Mouse (Mus musculus): ENCODE data around the gene Gid8. TPM values are rescaled to one million over a fixed set of nuclear protein-coding genes. Genes with fewer than 3 reads are reported as not detected.

The Gid8 gene
- polyA plus RNA-seq, 1 experiment from 2014 or later: 54.9 TPM

GRCm38 (mm10) chr2:180735232-180735631 is 25.3 kb downstream of the Gid8 start:
- no peak for ATAC-seq (ENCODE audit: low FRiP score)
- H3K27me3 ChIP-seq (replicated peaks): no peaks in the 10 kb centered on the region; the same call in 1 of the 2 replicates
- H3K36me3 ChIP-seq: no peaks in the 10 kb centered on the region
- H3K4me2 ChIP-seq: no peak overlapping the region
- no peak overlapping the region for H3K27ac ChIP-seq (replicated peaks)
- H3K9me3 ChIP-seq (replicated peaks): no peaks in the 10 kb centered on the region
- 83% methylated on average over 7 of the region's 7 CpGs for WGBS
- H3K4me1 ChIP-seq: no peaks in the 10 kb centered on the region
- H3K4me3 ChIP-seq (replicated peaks): no peak overlapping the region
- no peak overlapping the region for H3K9ac ChIP-seq (replicated peaks)

- Histone ChIP-seq H3K9me3 (replicated peaks) (no peaks in the 10 kb centered on the region), H3K4me3 (replicated peaks) (no peak overlapping the region), H3K9ac (replicated peaks) (no peak overlapping the region), H3K4me2 (no peak overlapping the region), H3K4me1 (no peaks in the 10 kb centered on the region), H3K36me3 (no peaks in the 10 kb centered on the region), H3K27ac (replicated peaks) (no peak overlapping the region), H3K27me3 (replicated peaks) (no peaks in the 10 kb centered on the region; the same call in 1 of the 2 replicates)
- whole genome bisulfite sequencing: 77% methylated on average over 2 of the region's 2 CpGs
- ATAC-seq (ENCODE audit: low FRiP score): no peak
Observed at GRCm38 (mm10) chr2:180737984-180738383, 28.1 kb downstream of the Gid8 start.

GRCm38 (mm10) chr2:180740349-180740748 is 30.4 kb downstream of the Gid8 start:
- H3K4me2 ChIP-seq: no peak overlapping the region
- no peak overlapping the region for H3K4me3 ChIP-seq (replicated peaks)
- 44% methylated on average over 3 of the region's 3 CpGs for WGBS
- no peaks in the 10 kb centered on the region for H3K9me3 ChIP-seq (replicated peaks)
- H3K27ac ChIP-seq (replicated peaks): no peak overlapping the region
- no peaks in the 10 kb centered on the region for H3K36me3 ChIP-seq
- H3K4me1 ChIP-seq: no peaks in the 10 kb centered on the region
- H3K27me3 ChIP-seq (replicated peaks): 0 out of 2 replicates have a peak, but pooled peaks cover 3% of the 10 kb centered on the region
- no peak overlapping the region for H3K9ac ChIP-seq (replicated peaks)
- no peak for ATAC-seq (ENCODE audit: low FRiP score)

- Histone ChIP-seq H3K27me3 (replicated peaks) (peaks cover 3% of the 10 kb centered on the region; the same call in 1 of the 2 replicates), H3K4me2 (no peak overlapping the region), H3K36me3 (no peaks in the 10 kb centered on the region), H3K4me1 (peaks cover 7% of the 10 kb centered on the region), H3K9me3 (replicated peaks) (no peaks in the 10 kb centered on the region), H3K9ac (replicated peaks) (no peak overlapping the region), H3K27ac (replicated peaks) (no peak overlapping the region), H3K4me3 (replicated peaks) (no peak overlapping the region)
- no peak for ATAC-seq (ENCODE audit: low FRiP score)
- whole genome bisulfite sequencing: 75% methylated on average over 7 of the region's 7 CpGs
Observed at GRCm38 (mm10) chr2:180741421-180741820, 31.5 kb downstream of the Gid8 start.

DNA sequence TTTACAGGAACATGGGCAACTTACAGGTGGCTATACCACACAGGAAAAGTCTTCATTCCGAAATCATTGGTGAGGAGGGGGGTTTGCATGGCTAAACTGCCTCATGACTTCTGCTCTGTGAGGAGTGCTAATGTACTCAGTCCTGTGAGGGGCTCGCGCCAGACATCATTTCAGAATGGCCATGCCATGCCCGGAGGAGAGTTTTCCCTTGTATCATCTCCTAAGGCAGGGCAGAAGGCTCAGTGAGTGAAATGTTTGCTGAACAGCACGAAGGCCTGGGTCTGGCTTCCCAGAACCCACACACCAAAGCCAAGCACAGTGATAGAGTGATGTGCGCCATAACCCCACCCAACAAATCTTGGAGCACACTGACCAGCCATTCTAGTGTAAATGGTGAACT is 32.9 kb downstream of the Gid8 start:
- peaks cover 14% of the 10 kb centered on the region for H3K4me1 ChIP-seq
- ATAC-seq (ENCODE audit: low FRiP score): no peak
- no peaks in the 10 kb centered on the region for H3K9me3 ChIP-seq (replicated peaks)
- no peaks in the 10 kb centered on the region for H3K36me3 ChIP-seq
- H3K4me3 ChIP-seq (replicated peaks): no peak overlapping the region
- 91% methylated on average over 6 of the region's 6 CpGs for WGBS
- H3K4me2 ChIP-seq: no peak overlapping the region
- H3K9ac ChIP-seq (replicated peaks): no peak overlapping the region
- H3K27me3 ChIP-seq (replicated peaks): peaks cover 3% of the 10 kb centered on the region; the same call in 1 of the 2 replicates
- H3K27ac ChIP-seq (replicated peaks): no peak overlapping the region

DNA sequence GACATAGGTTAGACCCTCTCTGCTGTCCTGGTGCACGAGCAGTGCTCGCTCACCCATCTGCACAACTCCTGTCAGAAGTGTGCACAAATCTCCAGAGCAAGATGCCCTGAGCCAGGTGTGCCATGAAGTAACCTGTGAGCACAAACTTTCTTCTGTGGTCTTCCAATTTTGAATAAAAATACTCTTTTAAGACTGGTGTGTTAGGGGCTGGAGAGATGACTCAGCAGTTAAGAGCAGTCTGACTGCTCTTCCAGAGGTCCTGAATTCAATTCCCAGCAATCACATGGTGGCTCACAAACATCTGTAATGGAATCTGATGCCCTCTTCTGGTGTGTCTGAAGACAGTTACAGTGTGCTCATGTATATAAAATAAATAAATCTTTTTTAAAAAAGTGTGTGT is 33.4 kb downstream of the Gid8 start:
- no peak overlapping the region for H3K9ac ChIP-seq (replicated peaks)
- H3K4me1 ChIP-seq: peaks cover 14% of the 10 kb centered on the region
- no peaks in the 10 kb centered on the region for H3K9me3 ChIP-seq (replicated peaks)
- no peak overlapping the region for H3K4me3 ChIP-seq (replicated peaks)
- peaks cover 3% of the 10 kb centered on the region; the same call in 1 of the 2 replicates for H3K27me3 ChIP-seq (replicated peaks)
- no peak for ATAC-seq (ENCODE audit: low FRiP score)
- H3K36me3 ChIP-seq: no peaks in the 10 kb centered on the region
- H3K4me2 ChIP-seq: no peak overlapping the region
- no peak overlapping the region for H3K27ac ChIP-seq (replicated peaks)
- 96% methylated on average over 2 of the region's 2 CpGs for WGBS

DNA sequence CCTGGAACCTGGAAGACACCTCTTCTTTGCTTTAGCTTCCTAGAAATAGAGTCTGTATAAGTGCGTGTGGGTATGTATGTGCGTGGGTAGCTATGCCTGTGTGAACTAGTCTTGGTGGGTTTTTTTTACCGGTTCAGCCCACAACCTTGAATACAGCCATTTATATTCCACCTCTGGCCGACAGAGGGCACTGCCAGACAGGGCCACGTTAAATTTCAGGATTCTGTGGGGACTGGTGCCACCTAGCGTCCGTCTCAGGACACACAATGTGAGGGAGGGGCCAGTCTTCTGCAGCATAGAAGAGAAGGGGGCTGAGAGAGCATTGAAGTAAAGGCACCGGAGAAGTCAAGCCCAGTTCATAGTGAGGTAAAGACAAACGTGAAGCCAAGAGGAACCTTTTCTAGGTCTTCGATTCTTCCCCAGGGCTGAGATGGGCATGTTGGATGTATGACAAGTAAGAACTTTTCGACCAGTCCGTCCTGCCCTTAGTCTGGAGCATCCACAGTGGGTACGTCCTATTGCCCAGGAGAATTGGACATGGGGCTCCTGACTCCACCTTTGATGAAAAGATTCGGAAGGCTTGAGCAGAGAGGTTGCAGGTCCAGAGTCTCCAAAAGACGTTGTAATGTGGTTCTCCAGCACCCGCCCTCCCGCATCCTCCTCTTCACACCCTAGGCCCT is 35.5 kb downstream of the Gid8 start:
- no peak overlapping the region for H3K4me2 ChIP-seq
- peaks cover 15% of the 10 kb centered on the region; the same call in 1 of the 2 replicates for H3K27me3 ChIP-seq (replicated peaks)
- no peak overlapping the region for H3K4me3 ChIP-seq (replicated peaks)
- 36% methylated on average over 17 of the region's 17 CpGs for WGBS
- H3K36me3 ChIP-seq: no peaks in the 10 kb centered on the region
- no peaks in the 10 kb centered on the region for H3K9me3 ChIP-seq (replicated peaks)
- peak; percentile 72; the same call in 1 of the 2 replicates for ATAC-seq (ENCODE audit: low FRiP score)
- peaks cover 14% of the 10 kb centered on the region for H3K4me1 ChIP-seq
- H3K27ac ChIP-seq (replicated peaks): no peak overlapping the region
- H3K9ac ChIP-seq (replicated peaks): no peak overlapping the region

DNA sequence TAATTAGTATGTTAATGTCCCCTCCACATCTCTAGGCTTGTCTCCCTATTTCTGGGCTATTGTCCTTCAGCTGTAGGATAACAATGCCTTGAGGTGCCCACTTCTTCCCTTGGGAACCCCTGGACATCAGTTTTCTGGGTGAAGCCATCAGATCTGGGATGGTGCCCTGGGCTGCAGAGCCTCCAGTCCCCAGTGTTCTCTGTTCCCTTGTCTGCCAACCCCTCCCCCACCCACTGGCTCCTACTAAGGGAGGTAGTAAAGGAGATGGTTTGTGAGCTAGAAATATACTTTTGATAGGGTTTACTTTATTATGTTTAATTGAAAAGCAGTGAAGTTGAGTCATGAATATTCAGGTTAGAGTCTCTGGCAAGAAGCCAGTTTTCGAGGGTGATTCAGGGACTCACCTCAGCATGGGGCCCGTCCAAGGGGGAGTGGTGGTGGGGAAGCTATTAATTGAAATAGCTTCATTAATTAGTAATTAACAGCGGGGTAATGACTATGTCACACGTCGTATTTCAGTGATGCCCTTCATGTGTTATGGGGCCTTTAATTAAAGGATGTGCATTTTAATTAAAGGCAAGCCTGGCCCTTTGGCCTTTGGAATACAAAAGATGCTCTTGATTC is 36.8 kb downstream of the Gid8 start:
- no peak overlapping the region for H3K4me3 ChIP-seq (replicated peaks)
- 15% methylated on average over 5 of the region's 5 CpGs for WGBS
- ATAC-seq (ENCODE audit: low FRiP score): no peak

DNA sequence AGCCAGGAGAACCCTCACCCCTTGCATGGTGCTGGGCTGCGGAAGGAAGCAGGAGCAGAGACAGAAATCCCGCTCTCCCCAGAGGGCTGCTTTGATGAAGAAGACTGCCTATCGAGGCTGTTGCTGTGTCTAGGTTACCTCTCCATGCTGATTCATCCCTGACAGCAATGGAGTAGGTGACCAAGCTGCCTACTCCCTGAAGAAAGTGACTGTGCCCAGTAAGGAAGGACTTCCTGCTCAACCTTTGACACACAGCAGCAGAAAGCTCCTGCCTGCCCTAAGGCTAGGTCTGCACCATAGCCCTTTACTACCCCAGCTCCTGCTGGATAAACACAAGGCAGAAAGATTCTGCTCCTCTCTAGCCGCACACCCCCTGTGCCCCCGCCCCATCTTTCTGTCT is 39.0 kb downstream of the Gid8 start:
- 59% methylated on average over 5 of the region's 5 CpGs for WGBS
- H3K36me3 ChIP-seq: no peaks in the 10 kb centered on the region
- no peak overlapping the region for H3K4me3 ChIP-seq (replicated peaks)
- no peak overlapping the region for H3K4me2 ChIP-seq
- peaks cover 26% of the 10 kb centered on the region for H3K27me3 ChIP-seq (replicated peaks)
- no peak overlapping the region for H3K27ac ChIP-seq (replicated peaks)
- no peak for ATAC-seq (ENCODE audit: low FRiP score)
- peaks cover 14% of the 10 kb centered on the region for H3K4me1 ChIP-seq
- H3K9ac ChIP-seq (replicated peaks): no peak overlapping the region
- no peaks in the 10 kb centered on the region for H3K9me3 ChIP-seq (replicated peaks)

More for the DNA sequence above, 36.8 kb downstream of the Gid8 start:
- H3K27ac ChIP-seq (replicated peaks): 0 out of 2 replicates have a peak overlapping the region, but pooled peaks have one; percentile 13
- peaks cover 14% of the 10 kb centered on the region for H3K4me1 ChIP-seq
- no peaks in the 10 kb centered on the region for H3K36me3 ChIP-seq
- H3K9me3 ChIP-seq (replicated peaks): no peaks in the 10 kb centered on the region
- no peak overlapping the region for H3K4me2 ChIP-seq
- peaks cover 15% of the 10 kb centered on the region; the same call in 1 of the 2 replicates for H3K27me3 ChIP-seq (replicated peaks)
- H3K9ac ChIP-seq (replicated peaks): no peak overlapping the region

GRCm38 (mm10) chr2:180754976-180755688 is 45.2 kb downstream of the Gid8 start:
- H3K27ac ChIP-seq (replicated peaks): no peak overlapping the region
- no peaks in the 10 kb centered on the region for H3K9me3 ChIP-seq (replicated peaks)
- H3K27me3 ChIP-seq (replicated peaks): peaks cover 23% of the 10 kb centered on the region
- H3K4me1 ChIP-seq: peaks cover 7% of the 10 kb centered on the region
- H3K4me2 ChIP-seq: no peak overlapping the region
- ATAC-seq (ENCODE audit: low FRiP score): no peak
- WGBS: 37% methylated on average over 5 of the region's 5 CpGs
- no peak overlapping the region for H3K4me3 ChIP-seq (replicated peaks)
- H3K36me3 ChIP-seq: no peaks in the 10 kb centered on the region
- H3K9ac ChIP-seq (replicated peaks): no peak overlapping the region

GRCm38 (mm10) chr2:180755896-180756295 is 46.0 kb downstream of the Gid8 start:
- Histone ChIP-seq H3K9ac (replicated peaks) (no peak overlapping the region), H3K4me2 (no peak overlapping the region), H3K4me3 (replicated peaks) (no peak overlapping the region), H3K36me3 (no peaks in the 10 kb centered on the region), H3K27ac (replicated peaks) (no peak overlapping the region), H3K27me3 (replicated peaks) (peaks cover 23% of the 10 kb centered on the region), H3K4me1 (peaks cover 7% of the 10 kb centered on the region), H3K9me3 (replicated peaks) (no peaks in the 10 kb centered on the region)
- 10% methylated on average over 8 of the region's 8 CpGs for WGBS
- no peak for ATAC-seq (ENCODE audit: low FRiP score)

Measured in neural tube, embryonic 15.5 days (tissue).